Mouse (Mus musculus): Measurements from ENCODE around the gene Dhrs1. TPM values are rescaled to one million over a fixed set of nuclear protein-coding genes. Genes with fewer than 3 reads are reported as not detected.

The Dhrs1 gene
- polyA plus RNA-seq (2017; shearing (Covaris generic)): 23.0 TPM

GRCm38 (mm10) chr14:55745180-55745860, at the start of gene Dhrs1, which contains the start of gene Nop9:
TSS of gene Dhrs1 (minus strand) at chr14:55745690.
TSS of gene Nop9 (plus strand) at chr14:55745693.

DNA sequence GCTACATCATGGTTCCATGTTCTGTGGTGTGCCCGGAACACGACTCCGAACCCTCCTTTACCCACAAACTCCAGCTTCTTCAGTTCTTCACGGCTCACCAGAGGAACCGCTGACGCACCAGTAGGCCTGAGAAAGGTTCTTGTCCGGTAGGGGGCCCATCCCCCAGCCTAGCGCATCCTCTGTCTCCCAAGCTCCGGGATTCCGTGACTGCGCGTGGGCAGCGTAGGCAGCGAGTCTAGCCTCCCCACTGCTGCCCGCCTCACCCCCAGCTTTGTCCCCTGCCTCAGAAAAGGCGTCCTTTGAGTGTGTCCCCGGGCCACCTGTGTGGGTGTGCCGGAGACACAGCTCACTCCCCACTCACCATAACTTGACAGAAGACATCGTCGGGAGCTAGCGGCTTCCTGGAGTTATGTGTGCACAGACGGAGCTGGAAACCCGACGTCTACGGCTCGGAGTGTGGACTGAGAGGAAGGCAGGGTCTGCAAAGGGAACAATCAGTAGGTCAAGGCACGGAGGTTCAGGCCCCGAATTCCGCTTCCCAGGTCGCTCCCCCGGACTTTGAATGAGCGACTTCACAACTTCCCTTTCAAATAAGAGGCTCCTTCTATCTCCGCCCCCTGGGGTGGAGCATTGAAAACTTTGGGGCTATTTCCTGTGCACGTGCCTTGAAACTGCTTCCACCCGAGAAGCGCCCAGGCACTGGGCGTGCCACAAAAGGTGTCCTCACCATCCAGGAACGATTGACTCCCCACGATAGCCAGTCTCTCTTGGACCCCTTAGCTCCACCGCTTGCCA, 43.0 kb upstream of the Dhrs1 start, which contains the start of gene Ripk3:
TSS of gene Ripk3 (minus strand) at position 610 of the 795 bp plus-strand sequence.

GRCm38 (mm10) chr14:55783958-55784235, 38.4 kb upstream of the Dhrs1 start, which contains the start of gene Adcy4:
TSS of gene Adcy4 (minus strand) at chr14:55784095.

GRCm38 (mm10) chr14:55765696-55766095, 20.2 kb upstream of the Dhrs1 start, which contains the start of gene Ltb4r1:
TSS of gene Ltb4r1 (plus strand) at chr14:55765962.

DNA sequence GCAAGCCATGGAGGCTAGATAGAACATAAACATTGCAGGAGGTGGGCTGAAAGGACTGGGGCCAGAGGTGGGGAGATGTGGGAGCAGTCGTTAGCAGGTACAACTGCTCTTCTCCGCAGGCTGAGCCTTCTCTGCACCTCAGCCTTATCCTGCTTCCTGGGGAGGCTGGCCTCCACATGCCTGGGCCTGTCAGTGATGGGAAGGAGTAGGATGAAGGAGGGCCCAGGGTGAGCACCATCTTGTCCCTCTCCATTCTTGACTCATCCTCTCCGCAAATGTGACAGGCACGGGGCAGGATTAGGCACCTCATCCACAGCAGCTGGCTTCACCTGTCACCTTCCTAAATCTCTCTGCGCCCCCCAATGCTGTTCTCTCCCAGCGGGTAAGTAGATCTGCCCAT, 15.7 kb upstream of the Dhrs1 start, which contains the start of gene Ltb4r2:
TSS of gene Ltb4r2 (plus strand) at position 266 of the 400 bp plus-strand sequence.

DNA sequence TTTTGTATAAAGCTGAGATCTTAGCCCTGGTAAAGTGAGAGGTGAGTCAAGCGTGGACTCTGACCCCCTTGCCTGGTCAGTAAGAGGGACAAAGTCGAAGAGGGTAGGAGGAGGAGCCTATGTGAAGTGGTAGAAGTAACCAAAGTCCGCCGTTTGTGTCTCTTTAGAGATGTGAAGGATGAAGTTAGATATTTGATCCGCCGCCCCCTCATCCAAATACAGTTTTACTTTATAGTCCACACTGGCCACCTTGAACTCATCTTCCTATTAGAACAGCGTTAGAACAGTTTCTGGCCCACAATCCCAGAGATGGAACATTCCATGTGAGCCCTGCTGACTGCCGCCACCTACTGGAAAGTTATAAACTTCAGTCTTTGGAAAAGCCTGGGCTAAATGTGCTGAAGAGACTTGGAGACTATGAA, 12.9 kb upstream of the Dhrs1 start, which contains the start of gene Cideb:
TSS of gene Cideb (minus strand) at position 96 of the 422 bp plus-strand sequence.

DNA sequence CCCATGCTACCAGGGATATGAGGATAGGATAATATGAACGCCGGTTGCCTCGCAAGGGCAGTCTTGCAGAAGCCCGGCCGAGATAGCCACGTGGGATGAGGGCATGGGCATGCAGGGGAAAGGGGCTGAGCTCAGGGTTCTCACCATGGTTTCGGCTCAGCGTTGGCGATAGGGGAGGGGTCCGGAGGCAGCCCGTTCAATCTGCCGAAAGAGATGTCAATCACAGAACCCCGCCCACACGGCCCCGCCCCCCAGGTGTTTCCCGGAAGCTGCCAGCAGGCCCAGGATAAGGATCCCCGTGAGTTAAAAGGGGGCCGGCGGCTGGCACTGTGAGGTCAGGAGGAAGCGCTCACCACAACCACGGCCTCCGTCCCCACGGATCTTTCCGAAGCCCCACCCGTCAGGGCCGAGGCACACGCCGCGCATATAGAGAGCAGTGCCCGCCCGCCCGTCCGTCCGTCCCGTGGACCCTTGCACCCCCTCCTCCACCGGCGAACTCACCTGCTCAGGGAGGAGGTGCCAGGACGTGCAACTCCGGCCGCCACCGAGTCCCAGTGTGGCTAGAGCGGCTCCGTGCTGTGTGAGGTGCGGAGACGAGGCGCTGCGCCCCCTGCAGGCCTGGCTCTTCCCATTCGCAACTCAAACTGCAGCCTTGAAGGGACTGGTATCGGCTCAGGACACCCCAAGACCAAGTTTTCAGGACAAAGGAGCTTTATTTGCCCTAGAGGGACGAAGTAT, 23.6 kb downstream of the Dhrs1 start, which contains the start of gene Rabggta:
TSS of gene Rabggta (minus strand) at position 564 of the 738 bp plus-strand sequence.

DNA sequence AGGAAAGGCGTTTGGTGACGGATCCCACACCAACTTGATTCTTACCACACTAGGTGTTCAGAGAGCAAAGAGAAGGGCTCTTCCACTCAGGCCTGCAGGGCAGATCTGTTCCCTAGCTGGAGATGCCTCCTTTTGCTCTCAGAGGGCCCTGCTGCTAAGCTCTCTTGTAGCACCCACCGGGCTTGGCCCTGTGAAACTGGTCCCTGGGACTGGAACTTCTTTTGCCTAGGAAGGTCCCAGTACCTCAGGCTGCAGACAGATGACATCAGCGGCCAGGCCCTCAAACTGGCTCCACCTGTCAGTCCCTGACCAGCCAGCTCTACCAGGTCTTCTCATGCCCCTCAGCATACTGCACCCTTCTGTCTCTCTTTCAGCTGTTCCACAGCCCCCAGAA, 31.8 kb downstream of the Dhrs1 start, which contains the start of gene Tgm1:
TSS of gene Tgm1 (minus strand) at position 198 of the 394 bp plus-strand sequence.

Other genes starting within 250 kb of the Dhrs1 start
- gene Cpne6, start 235.2 kb downstream of the Dhrs1 start, polyA plus RNA-seq (2017; shearing (Covaris generic)): 0.40 TPM
- 0.23 TPM for gene Nrl, start 220.7 kb downstream of the Dhrs1 start, polyA plus RNA-seq (2017; shearing (Covaris generic))
- gene Pck2, start 205.4 kb downstream of the Dhrs1 start, polyA plus RNA-seq (2017; shearing (Covaris generic)): 7.2 TPM
- 110 TPM for gene Dcaf11, start 185.7 kb downstream of the Dhrs1 start, polyA plus RNA-seq (2017; shearing (Covaris generic))
- 4.5 TPM for gene A730061H03Rik, start 185.3 kb downstream of the Dhrs1 start, polyA plus RNA-seq (2017; shearing (Covaris generic))
- gene Fitm1, start 170.1 kb downstream of the Dhrs1 start, polyA plus RNA-seq (2017; shearing (Covaris generic)): not detected
- gene Psme1, start 167.6 kb downstream of the Dhrs1 start, polyA plus RNA-seq (2017; shearing (Covaris generic)): 748 TPM
- gene Emc9, start 160.4 kb downstream of the Dhrs1 start, polyA plus RNA-seq (2017; shearing (Covaris generic)): 15.3 TPM
- gene Psme2, start 154.6 kb downstream of the Dhrs1 start, polyA plus RNA-seq (2017; shearing (Covaris generic)): 573 TPM
- gene Rnf31, start 154.0 kb downstream of the Dhrs1 start, polyA plus RNA-seq (2017; shearing (Covaris generic)): 49.5 TPM
- 49.4 TPM for gene Irf9, start 142.1 kb downstream of the Dhrs1 start, polyA plus RNA-seq (2017; shearing (Covaris generic))
- gene Rec8, start 127.7 kb downstream of the Dhrs1 start, polyA plus RNA-seq (2017; shearing (Covaris generic)): 0.50 TPM
- 49.8 TPM for gene Ipo4, start 109.7 kb downstream of the Dhrs1 start, polyA plus RNA-seq (2017; shearing (Covaris generic))
- gene Gm49378, start 107.8 kb downstream of the Dhrs1 start, polyA plus RNA-seq (2017; shearing (Covaris generic)): 2.1 TPM
- gene Tm9sf1, start 101.9 kb downstream of the Dhrs1 start, polyA plus RNA-seq (2017; shearing (Covaris generic)): 74.7 TPM
- 0.51 TPM for gene Tssk4, start 95.5 kb downstream of the Dhrs1 start, polyA plus RNA-seq (2017; shearing (Covaris generic))
- 44.7 TPM for gene Mdp1, start 85.2 kb downstream of the Dhrs1 start, polyA plus RNA-seq (2017; shearing (Covaris generic))
- 33.1 TPM for gene Gmpr2, start 73.7 kb downstream of the Dhrs1 start, polyA plus RNA-seq (2017; shearing (Covaris generic))
- gene Nedd8, start 73.6 kb downstream of the Dhrs1 start, polyA plus RNA-seq (2017; shearing (Covaris generic)): 239 TPM
- 189 TPM for gene Tinf2, start 63.9 kb downstream of the Dhrs1 start, polyA plus RNA-seq (2017; shearing (Covaris generic))
- not detected for gene Tgm1, start 31.8 kb downstream of the Dhrs1 start, polyA plus RNA-seq (2017; shearing (Covaris generic))
- 85.5 TPM for gene Rabggta, start 23.4 kb downstream of the Dhrs1 start, polyA plus RNA-seq (2017; shearing (Covaris generic))
- 49.5 TPM for gene Nop9, start within 50 bp of the Dhrs1 start, polyA plus RNA-seq (2017; shearing (Covaris generic))
- gene Cideb, start 12.8 kb upstream of the Dhrs1 start, polyA plus RNA-seq (2017; shearing (Covaris generic)): not detected
- 0.21 TPM for gene Ltb4r2, start 15.7 kb upstream of the Dhrs1 start, polyA plus RNA-seq (2017; shearing (Covaris generic))
- gene Ltb4r1, start 20.3 kb upstream of the Dhrs1 start, polyA plus RNA-seq (2017; shearing (Covaris generic)): not detected
- not detected for gene Adcy4, start 38.4 kb upstream of the Dhrs1 start, polyA plus RNA-seq (2017; shearing (Covaris generic))
- 74.2 TPM for gene Ripk3, start 43.2 kb upstream of the Dhrs1 start, polyA plus RNA-seq (2017; shearing (Covaris generic))
- gene Nfatc4, start 77.5 kb upstream of the Dhrs1 start, polyA plus RNA-seq (2017; shearing (Covaris generic)): 0.37 TPM
- gene Nynrin, start 108.3 kb upstream of the Dhrs1 start, polyA plus RNA-seq (2017; shearing (Covaris generic)): 0.21 TPM
- 0.18 TPM for gene Cbln3, start 138.7 kb upstream of the Dhrs1 start, polyA plus RNA-seq (2017; shearing (Covaris generic))
- 104 TPM for gene Khnyn, start 139.3 kb upstream of the Dhrs1 start, polyA plus RNA-seq (2017; shearing (Covaris generic))
- gene Sdr39u1, start 154.6 kb upstream of the Dhrs1 start, polyA plus RNA-seq (2017; shearing (Covaris generic)): 35.6 TPM
- not detected for gene Cma1, start 199.0 kb upstream of the Dhrs1 start, polyA plus RNA-seq (2017; shearing (Covaris generic))
- not detected for gene Cma2, start 205.3 kb upstream of the Dhrs1 start, polyA plus RNA-seq (2017; shearing (Covaris generic))

All from effector memory CD4-positive, alpha-beta T cell, adult 7 months (primary cell).